Mouse (Mus musculus) megakaryocyte, embryonic 14.5 days (primary cell): ENCODE measurements around the gene Unc13d. TPM values are rescaled to one million over a fixed set of nuclear protein-coding genes. Genes with fewer than 3 reads are reported as not detected.
"Not testable (repeated sequence)": the region's sequence is repeated elsewhere in the genome, so short reads cannot be mapped to it uniquely, and the experiment has no call there.

Experiments used
- H3K27me3 ChIP-seq: replicated peaks from 2 replicates; pipeline ENCODE3; 2012; ENCODE audit warnings: inconsistent platforms
- H3K36me3 ChIP-seq: replicated peaks from 2 replicates; pipeline ENCODE3; 2012; ENCODE audit warnings: low read length, inconsistent platforms, mixed read lengths
- H3K4me1 ChIP-seq: 2 replicates; pipeline ENCODE4 v1.6.1; 2012; ENCODE audit warnings: inconsistent platforms
- H3K4me3 ChIP-seq: replicated peaks from 2 replicates; pipeline ENCODE3; 2012; ENCODE audit warnings: moderate library complexity, mild to moderate bottlenecking, inconsistent platforms
- H3K9me3 ChIP-seq: 2 replicates; pipeline ENCODE4 v1.6.1; 2012; ENCODE audit warnings: inconsistent platforms
- FLI1 ChIP-seq: IDR thresholded peaks from 2 replicates; pipeline ENCODE4 v1.6.1; 2012; ENCODE audit warnings: low read length, inconsistent platforms, mixed read lengths
- GATA1 ChIP-seq: IDR thresholded peaks from 3 replicates; pipeline ENCODE4 v1.6.1; 2012; ENCODE audit warnings: mixed read lengths, low read length, inconsistent platforms, borderline replicate concordance
- polyA plus RNA-seq: library from polyadenylated mRNA; stranded (reverse); fragments of >175 nt; gene quantifications from 2 replicates; pipeline ENCODE4 v1.2.3, GENCODE M21; 2012; ENCODE audit warnings: low replicate concordance; ENCODE audit not compliant: insufficient read depth

The Unc13d gene
- polyA plus RNA-seq, 1 experiment, result 221 TPM

DNA sequence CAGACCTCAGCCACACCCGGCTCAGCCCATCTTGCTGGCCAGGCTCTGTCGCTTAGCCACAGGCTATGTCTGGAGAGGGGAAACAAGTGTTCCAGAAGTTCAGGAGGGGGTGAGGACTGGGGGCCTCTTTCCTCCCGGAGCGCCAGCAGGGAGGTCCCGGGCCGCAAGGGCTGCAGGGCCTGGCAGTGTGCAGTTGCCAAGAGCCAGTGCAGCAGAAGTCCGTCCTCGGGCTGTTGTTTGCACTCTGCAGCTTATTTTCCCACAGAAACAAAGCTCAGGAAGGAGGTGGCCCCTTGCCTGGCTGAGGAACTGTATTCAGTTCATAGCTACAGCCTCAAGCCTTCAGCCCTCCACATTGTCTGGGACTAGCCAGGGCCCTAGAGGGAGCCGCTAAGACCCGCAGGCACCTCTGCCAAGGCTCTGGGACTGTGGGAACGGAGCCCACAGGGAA is 24.2 kb upstream of the Unc13d start:
- TF ChIP-seq GATA1 (no peak), FLI1 (no peak)
- Histone ChIP-seq H3K4me1 (peaks cover 95% of the 10 kb centered on the region), H3K9me3 (no peaks in the 10 kb centered on the region), H3K27me3 (no peaks in the 10 kb centered on the region), H3K36me3 (peaks cover 26% of the 10 kb centered on the region), H3K4me3 (peak overlapping the region; percentile 66)

DNA sequence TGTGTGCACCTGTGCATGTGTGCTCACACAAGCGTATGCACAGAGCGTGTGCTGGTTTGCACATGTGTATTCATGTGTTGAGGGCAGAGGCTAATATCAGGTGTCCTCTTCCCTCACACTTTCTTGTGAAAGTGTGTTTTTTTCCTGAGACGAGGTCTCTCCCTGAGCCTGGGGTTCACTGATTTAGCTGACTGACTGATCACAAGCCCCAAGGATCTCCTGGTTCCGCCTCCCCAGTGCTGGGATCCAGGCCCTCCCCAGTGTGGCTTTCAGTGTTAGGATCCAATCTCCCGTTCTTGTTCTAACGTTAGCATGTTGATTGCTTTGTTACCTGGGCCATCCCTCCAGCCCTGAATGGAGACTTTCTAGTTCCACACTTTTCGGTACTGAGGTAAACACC is 23.1 kb upstream of the Unc13d start:
- H3K4me3 ChIP-seq, result peak overlapping the region; percentile 33
- H3K4me1 ChIP-seq, result peaks cover 92% of the 10 kb centered on the region
- peaks cover 21% of the 10 kb centered on the region for H3K36me3 ChIP-seq
- TF ChIP-seq GATA1, result no peak
- TF ChIP-seq FLI1, result no peak
- H3K9me3 ChIP-seq, result peaks cover 4% of the 10 kb centered on the region; the same call in 1 of the 2 replicates
- H3K27me3 ChIP-seq, result no peaks in the 10 kb centered on the region

- TF ChIP-seq GATA1 (no peak), FLI1 (no peak)
- peaks cover 17% of the 10 kb centered on the region for H3K36me3 ChIP-seq
- peaks cover 4% of the 10 kb centered on the region; the same call in 1 of the 2 replicates for H3K9me3 ChIP-seq
- peaks cover 90% of the 10 kb centered on the region for H3K4me1 ChIP-seq
- no peaks in the 10 kb centered on the region for H3K27me3 ChIP-seq
- no peak overlapping the region for H3K4me3 ChIP-seq
Measured at GRCm38 (mm10) chr11:116100385-116100784, 22.6 kb upstream of the Unc13d start.

DNA sequence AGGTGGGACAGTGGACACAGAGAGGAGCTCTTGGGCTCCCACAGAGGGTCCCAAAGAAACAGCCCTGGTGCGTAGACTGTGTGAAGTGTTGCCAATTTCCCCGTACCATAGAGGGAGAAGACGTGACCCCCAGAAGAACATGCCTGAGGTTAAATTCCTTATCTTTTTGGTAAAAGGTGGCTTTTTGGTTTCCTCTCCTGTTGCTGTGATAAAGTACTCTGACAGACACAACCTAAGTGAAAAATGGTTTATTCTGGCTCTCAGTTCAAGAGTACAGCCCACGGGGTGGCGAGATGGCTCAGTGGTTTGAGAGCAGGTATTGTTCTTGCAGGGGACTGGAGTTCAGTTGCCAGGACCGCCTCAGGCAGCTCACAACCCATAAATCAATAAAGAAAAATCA is 21.7 kb upstream of the Unc13d start:
- peaks cover 90% of the 10 kb centered on the region for H3K4me1 ChIP-seq
- peaks cover 4% of the 10 kb centered on the region; the same call in 1 of the 2 replicates for H3K9me3 ChIP-seq
- TF ChIP-seq FLI1 (no peak), GATA1 (no peak)

GRCm38 (mm10) chr11:116098711-116099460 is 21.1 kb upstream of the Unc13d start:
- H3K27me3 ChIP-seq, result no peaks in the 10 kb centered on the region
- H3K4me1 ChIP-seq, result peaks cover 89% of the 10 kb centered on the region
- H3K36me3 ChIP-seq, result peaks cover 16% of the 10 kb centered on the region
- no peak overlapping the region for H3K4me3 ChIP-seq
- no peak for TF ChIP-seq FLI1
- no peak for TF ChIP-seq GATA1
- H3K9me3 ChIP-seq, result peaks cover 4% of the 10 kb centered on the region; the same call in 1 of the 2 replicates

More for the DNA sequence above, 21.7 kb upstream of the Unc13d start:
- no peaks in the 10 kb centered on the region for H3K27me3 ChIP-seq
- no peak overlapping the region for H3K4me3 ChIP-seq
- H3K36me3 ChIP-seq, result peaks cover 16% of the 10 kb centered on the region

- peaks cover 20% of the 10 kb centered on the region for H3K36me3 ChIP-seq
- no peak overlapping the region for H3K4me3 ChIP-seq
- peaks cover 89% of the 10 kb centered on the region for H3K4me1 ChIP-seq
- H3K9me3 ChIP-seq, result peaks cover 4% of the 10 kb centered on the region; the same call in 1 of the 2 replicates
- no peak for TF ChIP-seq FLI1
- TF ChIP-seq GATA1, result no peak
- H3K27me3 ChIP-seq, result no peaks in the 10 kb centered on the region
Measured at GRCm38 (mm10) chr11:116096213-116097108, 18.7 kb upstream of the Unc13d start.

DNA sequence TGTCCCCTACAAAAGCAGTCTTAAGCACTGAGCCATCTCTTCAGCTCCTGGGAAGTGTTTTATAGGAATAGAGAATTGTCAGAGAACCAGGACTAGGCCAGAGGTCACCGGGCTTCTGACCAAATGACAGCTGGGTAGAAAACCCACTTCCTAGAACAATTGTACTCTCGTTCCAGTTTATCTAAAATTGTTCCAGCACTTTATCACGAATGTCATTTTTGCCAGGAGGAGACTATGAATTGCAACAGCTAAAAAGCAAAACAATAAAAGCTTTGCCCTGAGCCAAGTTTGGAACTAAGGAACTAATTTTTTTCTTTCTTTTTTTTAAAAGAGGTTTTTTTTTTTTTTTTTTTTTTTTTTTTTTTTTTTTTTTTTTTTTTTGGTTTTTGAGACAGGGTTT is 17.8 kb upstream of the Unc13d start:
- TF ChIP-seq FLI1 (no peak), GATA1 (no peak)
- H3K27me3 ChIP-seq, result no peaks in the 10 kb centered on the region
- H3K9me3 ChIP-seq, result peaks cover 4% of the 10 kb centered on the region; the same call in 1 of the 2 replicates
- H3K4me3 ChIP-seq, result peak overlapping the region; percentile 33
- H3K36me3 ChIP-seq, result peaks cover 24% of the 10 kb centered on the region
- peaks cover 85% of the 10 kb centered on the region for H3K4me1 ChIP-seq

- peaks cover 4% of the 10 kb centered on the region; the same call in 1 of the 2 replicates for H3K9me3 ChIP-seq
- H3K27me3 ChIP-seq, result no peaks in the 10 kb centered on the region
- peaks cover 17% of the 10 kb centered on the region for H3K36me3 ChIP-seq
- peaks cover 81% of the 10 kb centered on the region for H3K4me1 ChIP-seq
- TF ChIP-seq GATA1 (peak; percentile 20; the same call in 1 of the 3 replicates), FLI1 (peak; percentile 75; the same call in 1 of the 2 replicates)
- H3K4me3 ChIP-seq, result peak overlapping the region; percentile 88
Measured at GRCm38 (mm10) chr11:116093771-116094565, 16.2 kb upstream of the Unc13d start.

- H3K27me3 ChIP-seq, H3K4me3 ChIP-seq, H3K9me3 ChIP-seq: not testable (repeated sequence)
- Histone ChIP-seq H3K36me3 (peaks cover 15% of the 10 kb centered on the region), H3K4me1 (peaks cover 81% of the 10 kb centered on the region)
Measured at GRCm38 (mm10) chr11:116092959-116093358, 15.2 kb upstream of the Unc13d start.
